Mouse (Mus musculus) thymus, postnatal 0 days (tissue): Measurements from ENCODE around the gene Dapk2. TPM values are rescaled to one million over a fixed set of nuclear protein-coding genes. Genes with fewer than 3 reads are reported as not detected.

Source experiments
- DNase-seq: peaks from one replicate; pipeline ENCODE4 v3.0.0-alpha.2; 2015; ENCODE audit warnings: low spot score
- polyA plus RNA-seq: library from polyadenylated mRNA; unstranded; fragments of >200 nt; fragmentation: Nextera tagmentation; extraction: Ambion mirVana; gene quantifications from 2 replicates; pipeline ENCODE4 v1.2.1, GENCODE M21; 2015

Dapk2 gene
- polyA plus RNA-seq, 1 experiment from 2014 or later: 4.7 TPM

GRCm38 (mm10) chr9:66305121-66306112, 147.4 kb downstream of the Dapk2 start:
- DNase-seq: peak; percentile 43

GRCm38 (mm10) chr9:66306414-66306813, 148.4 kb downstream of the Dapk2 start:
- DNase-seq: no peak

GRCm38 (mm10) chr9:66307341-66307740, 149.3 kb downstream of the Dapk2 start:
- DNase-seq: peak; percentile 18

GRCm38 (mm10) chr9:66308741-66309140, 150.7 kb downstream of the Dapk2 start:
- no peak for DNase-seq

GRCm38 (mm10) chr9:66311458-66311857, 153.4 kb downstream of the Dapk2 start:
- no peak for DNase-seq

- no peak for DNase-seq
Observed at GRCm38 (mm10) chr9:66316603-66317002, 158.6 kb downstream of the Dapk2 start.

Other genes starting within 250 kb of the Dapk2 start
- gene Trip4, start 249.4 kb upstream of the Dapk2 start, polyA plus RNA-seq: 20.8 and 22.7 TPM in 2 replicates
- gene Csnk1g1, start 249.3 kb upstream of the Dapk2 start, polyA plus RNA-seq: 10.5 and 14.6 TPM in 2 replicates
- 344 and 384 TPM in 2 replicates for gene Ppib, start 98.0 kb upstream of the Dapk2 start, polyA plus RNA-seq
- gene Snx22, start 88.5 kb upstream of the Dapk2 start, polyA plus RNA-seq: 1.4 TPM in 2 replicates
- gene Snx1, start 31.6 kb upstream of the Dapk2 start, polyA plus RNA-seq: 109 and 116 TPM in 2 replicates
- gene Ciao2a, start 31.6 kb upstream of the Dapk2 start, polyA plus RNA-seq: 226 and 240 TPM in 2 replicates
- gene Herc1, start 192.2 kb downstream of the Dapk2 start, polyA plus RNA-seq: 14.9 and 20.9 TPM in 2 replicates